Mouse (Mus musculus): ENCODE measurements around the gene Cnot6. TPM values are rescaled to one million over a fixed set of nuclear protein-coding genes. Genes with fewer than 3 reads are reported as not detected.

Cnot6 gene
- total and polyA plus RNA-seq, 2 experiments: 6.0 to 20.7 TPM

- no peak overlapping the region for H3K9ac ChIP-seq (ENCODE audit: low read depth, low read length)
- H3K4me3 ChIP-seq (ENCODE audit: insufficient read depth, low read depth, low read length): no peak overlapping the region
- H3K79me2 ChIP-seq (ENCODE audit: control insufficient read depth, insufficient read depth, low read length): no peaks in the 10 kb centered on the region
- no peak for DNase-seq (ENCODE audit: extremely low read depth, low read depth, low spot score)
- peaks cover 2% of the 10 kb centered on the region; the same call in 1 of the 2 replicates for H3K27me3 ChIP-seq (ENCODE audit: control insufficient read depth, insufficient read depth, low read length)
- 59% methylated on average over 6 of the region's 6 CpGs for WGBS
- no peaks in the 10 kb centered on the region for H3K36me3 ChIP-seq (ENCODE audit: control insufficient read depth, insufficient read depth, low read length)
- no peaks in the 10 kb centered on the region for H3K4me1 ChIP-seq (ENCODE audit: control insufficient read depth, insufficient read depth, low read length)
- H3K27ac ChIP-seq (replicated peaks; ENCODE audit: insufficient read depth, low read depth, low read length): no peak overlapping the region
- TF ChIP-seq CTCF (IDR thresholded peaks at IDR 0.05; ENCODE audit: low read depth, low read length) (no peak), POLR2A (IDR thresholded peaks at IDR 0.05; ENCODE audit: extremely low read depth, insufficient read depth, low read length) (no peak)
Measured at GRCm38 (mm10) chr11:49635671-49636070, 76.9 kb downstream of the Cnot6 start.

- no peaks in the 10 kb centered on the region for H3K36me3 ChIP-seq (ENCODE audit: control insufficient read depth, insufficient read depth, low read length)
- 17% methylated on average over 22 of the region's 22 CpGs for WGBS
- H3K27me3 ChIP-seq (ENCODE audit: control insufficient read depth, insufficient read depth, low read length): peaks cover 2% of the 10 kb centered on the region; the same call in 1 of the 2 replicates
- TF ChIP-seq CTCF (IDR thresholded peaks at IDR 0.05; ENCODE audit: low read depth, low read length) (no peak), POLR2A (IDR thresholded peaks at IDR 0.05; ENCODE audit: extremely low read depth, insufficient read depth, low read length) (no peak)
- H3K4me3 ChIP-seq (ENCODE audit: insufficient read depth, low read depth, low read length): no peak overlapping the region
- H3K9ac ChIP-seq (ENCODE audit: low read depth, low read length): no peak overlapping the region
- no peak overlapping the region for H3K27ac ChIP-seq (replicated peaks; ENCODE audit: insufficient read depth, low read depth, low read length)
- no peaks in the 10 kb centered on the region for H3K4me1 ChIP-seq (ENCODE audit: control insufficient read depth, insufficient read depth, low read length)
- no peaks in the 10 kb centered on the region for H3K79me2 ChIP-seq (ENCODE audit: control insufficient read depth, insufficient read depth, low read length)
- no peak for DNase-seq (ENCODE audit: extremely low read depth, low read depth, low spot score)
Measured at GRCm38 (mm10) chr11:49634101-49634500, 78.4 kb downstream of the Cnot6 start.

- no peak overlapping the region for H3K27ac ChIP-seq (replicated peaks; ENCODE audit: insufficient read depth, low read depth, low read length)
- WGBS: 70% methylated on average over 2 of the region's 2 CpGs
- no peaks in the 10 kb centered on the region for H3K79me2 ChIP-seq (ENCODE audit: control insufficient read depth, insufficient read depth, low read length)
- H3K9ac ChIP-seq (ENCODE audit: low read depth, low read length): no peak overlapping the region
- no peaks in the 10 kb centered on the region; the same call in 1 of the 2 replicates for H3K36me3 ChIP-seq (ENCODE audit: control insufficient read depth, insufficient read depth, low read length)
- no peaks in the 10 kb centered on the region for H3K4me1 ChIP-seq (ENCODE audit: control insufficient read depth, insufficient read depth, low read length)
- no peak for TF ChIP-seq CTCF (IDR thresholded peaks at IDR 0.05; ENCODE audit: low read depth, low read length)
- no peak for TF ChIP-seq POLR2A (IDR thresholded peaks at IDR 0.05; ENCODE audit: extremely low read depth, insufficient read depth, low read length)
- DNase-seq (ENCODE audit: extremely low read depth, low read depth, low spot score): no peak
- H3K27me3 ChIP-seq (ENCODE audit: control insufficient read depth, insufficient read depth, low read length): peaks cover 2% of the 10 kb centered on the region; the same call in 1 of the 2 replicates
- H3K4me3 ChIP-seq (ENCODE audit: insufficient read depth, low read depth, low read length): no peak overlapping the region
Measured at GRCm38 (mm10) chr11:49632256-49632655, 80.3 kb downstream of the Cnot6 start.

- Histone ChIP-seq H3K27ac (replicated peaks; ENCODE audit: insufficient read depth, low read depth, low read length) (no peak overlapping the region), H3K27me3 (ENCODE audit: control insufficient read depth, insufficient read depth, low read length) (peaks cover 2% of the 10 kb centered on the region; the same call in 1 of the 2 replicates), H3K4me1 (ENCODE audit: control insufficient read depth, insufficient read depth, low read length) (no peaks in the 10 kb centered on the region), H3K79me2 (ENCODE audit: control insufficient read depth, insufficient read depth, low read length) (no peaks in the 10 kb centered on the region), H3K36me3 (ENCODE audit: control insufficient read depth, insufficient read depth, low read length) (no peaks in the 10 kb centered on the region; the same call in 1 of the 2 replicates), H3K9ac (ENCODE audit: low read depth, low read length) (no peak overlapping the region), H3K4me3 (ENCODE audit: insufficient read depth, low read depth, low read length) (no peak overlapping the region)
- no peak for DNase-seq (ENCODE audit: extremely low read depth, low read depth, low spot score)
- no peak for TF ChIP-seq POLR2A (IDR thresholded peaks at IDR 0.05; ENCODE audit: extremely low read depth, insufficient read depth, low read length)
- peak; percentile 55 for TF ChIP-seq CTCF (IDR thresholded peaks at IDR 0.05; ENCODE audit: low read depth, low read length)
- 18% methylated on average over 3 of the region's 3 CpGs for WGBS
Measured at GRCm38 (mm10) chr11:49631154-49631553, 81.4 kb downstream of the Cnot6 start.

- Histone ChIP-seq H3K9ac (ENCODE audit: low read depth, low read length) (no peak overlapping the region), H3K79me2 (ENCODE audit: control insufficient read depth, insufficient read depth, low read length) (no peaks in the 10 kb centered on the region), H3K36me3 (ENCODE audit: control insufficient read depth, insufficient read depth, low read length) (no peaks in the 10 kb centered on the region; the same call in 1 of the 2 replicates), H3K27me3 (ENCODE audit: control insufficient read depth, insufficient read depth, low read length) (no peaks in the 10 kb centered on the region), H3K4me1 (ENCODE audit: control insufficient read depth, insufficient read depth, low read length) (no peaks in the 10 kb centered on the region), H3K27ac (replicated peaks; ENCODE audit: insufficient read depth, low read depth, low read length) (no peak overlapping the region), H3K4me3 (ENCODE audit: insufficient read depth, low read depth, low read length) (no peak overlapping the region)
- TF ChIP-seq CTCF (IDR thresholded peaks at IDR 0.05; ENCODE audit: low read depth, low read length) (no peak), POLR2A (IDR thresholded peaks at IDR 0.05; ENCODE audit: extremely low read depth, insufficient read depth, low read length) (no peak)
- DNase-seq (ENCODE audit: extremely low read depth, low read depth, low spot score): no peak
- whole genome bisulfite sequencing: 68% methylated on average over 8 of the region's 8 CpGs
Measured at GRCm38 (mm10) chr11:49626748-49627147, 85.8 kb downstream of the Cnot6 start.

GRCm38 (mm10) chr11:49625863-49626262 lies 86.7 kb downstream of the Cnot6 start:
- Histone ChIP-seq H3K9ac (ENCODE audit: low read depth, low read length) (no peak overlapping the region), H3K27ac (replicated peaks; ENCODE audit: insufficient read depth, low read depth, low read length) (no peak overlapping the region), H3K4me3 (ENCODE audit: insufficient read depth, low read depth, low read length) (no peak overlapping the region), H3K79me2 (ENCODE audit: control insufficient read depth, insufficient read depth, low read length) (no peaks in the 10 kb centered on the region), H3K4me1 (ENCODE audit: control insufficient read depth, insufficient read depth, low read length) (no peaks in the 10 kb centered on the region), H3K36me3 (ENCODE audit: control insufficient read depth, insufficient read depth, low read length) (no peaks in the 10 kb centered on the region; the same call in 1 of the 2 replicates), H3K27me3 (ENCODE audit: control insufficient read depth, insufficient read depth, low read length) (no peaks in the 10 kb centered on the region)
- DNase-seq (ENCODE audit: extremely low read depth, low read depth, low spot score): no peak
- 78% methylated on average over 15 of the region's 15 CpGs for WGBS
- TF ChIP-seq CTCF (IDR thresholded peaks at IDR 0.05; ENCODE audit: low read depth, low read length): no peak
- no peak for TF ChIP-seq POLR2A (IDR thresholded peaks at IDR 0.05; ENCODE audit: extremely low read depth, insufficient read depth, low read length)

All from liver, adult 2 months (tissue).